Mouse (Mus musculus) midbrain, embryonic 15.5 days (tissue): Measurements from ENCODE around the gene Ace. TPM values are rescaled to one million over a fixed set of nuclear protein-coding genes. Genes with fewer than 3 reads are reported as not detected.

ENCODE experiments used
- ATAC-seq: fragments of 200-750 bp; cut with Nextera tagmentation; replicated peaks from 2 replicates; pipeline ENCODE4 v1.8.0; 2017; ENCODE audit warnings: moderate TSS enrichment
- H3K27ac ChIP-seq: fragments of 300-500 bp; sonication (generic); 2 replicates; pipeline ENCODE4 v1.5.1; 2015; ENCODE audit warnings: mild to moderate bottlenecking, inconsistent platforms
- H3K27me3 ChIP-seq: fragments of 300-500 bp; sonication (generic); replicated peaks from 2 replicates; pipeline ENCODE4 v1.6.1; 2015; ENCODE audit warnings: inconsistent platforms
- H3K36me3 ChIP-seq: fragments of 300-500 bp; sonication (generic); replicated peaks from 2 replicates; pipeline ENCODE4 v1.6.1; 2015; ENCODE audit warnings: inconsistent platforms
- H3K4me1 ChIP-seq: fragments of 300-500 bp; sonication (generic); 2 replicates; pipeline ENCODE4 v1.6.1; 2015; ENCODE audit warnings: inconsistent platforms
- H3K4me2 ChIP-seq: fragments of 300-500 bp; sonication (generic); 2 replicates; pipeline ENCODE4 v1.6.1; 2015; ENCODE audit warnings: inconsistent platforms, mild to moderate bottlenecking, moderate library complexity
- H3K4me3 ChIP-seq: fragments of 300-500 bp; sonication (generic); 2 replicates; pipeline ENCODE4 v1.5.1; 2015; ENCODE audit warnings: mild to moderate bottlenecking, inconsistent platforms
- H3K9ac ChIP-seq: fragments of 300-500 bp; sonication (generic); 2 replicates; pipeline ENCODE4 v1.6.1; 2015; ENCODE audit warnings: mild to moderate bottlenecking, inconsistent platforms
- H3K9me3 ChIP-seq: fragments of 300-500 bp; sonication (generic); 2 replicates; pipeline ENCODE4 v1.6.1; 2016; ENCODE audit warnings: inconsistent platforms
- WGBS: fragments of 180-500 bp; shearing (Covaris S2); methylation state at CpG from one replicate; pipeline ENCODE4 v1.1.7; 2015; ENCODE audit warnings: mixed read lengths; 5-methylcytosine and 5-hydroxymethylcytosine counted together
- polyA plus RNA-seq: library from polyadenylated mRNA; unstranded; fragments of >200 nt; fragmentation: Nextera tagmentation; extraction: Ambion mirVana; gene quantifications from 2 replicates; pipeline ENCODE4 v1.2.1, GENCODE M21; 2015

The Ace gene
- polyA plus RNA-seq, 1 experiment from 2014 or later = 6.5 TPM

- no peak overlapping the region for H3K9ac ChIP-seq
- H3K4me2 ChIP-seq = no peak overlapping the region
- no peaks in the 10 kb centered on the region for H3K9me3 ChIP-seq
- no peaks in the 10 kb centered on the region for H3K4me1 ChIP-seq
- H3K36me3 ChIP-seq = no peaks in the 10 kb centered on the region
- no peak overlapping the region for H3K27ac ChIP-seq
- no peak for ATAC-seq
- no peaks in the 10 kb centered on the region for H3K27me3 ChIP-seq
- 88% methylated on average over 9 of the region's 9 CpGs for WGBS
- no peak overlapping the region for H3K4me3 ChIP-seq
These were observed 15.6 kb upstream of the Ace start for GRCm38 (mm10) chr11:105952111-105952510.

DNA sequence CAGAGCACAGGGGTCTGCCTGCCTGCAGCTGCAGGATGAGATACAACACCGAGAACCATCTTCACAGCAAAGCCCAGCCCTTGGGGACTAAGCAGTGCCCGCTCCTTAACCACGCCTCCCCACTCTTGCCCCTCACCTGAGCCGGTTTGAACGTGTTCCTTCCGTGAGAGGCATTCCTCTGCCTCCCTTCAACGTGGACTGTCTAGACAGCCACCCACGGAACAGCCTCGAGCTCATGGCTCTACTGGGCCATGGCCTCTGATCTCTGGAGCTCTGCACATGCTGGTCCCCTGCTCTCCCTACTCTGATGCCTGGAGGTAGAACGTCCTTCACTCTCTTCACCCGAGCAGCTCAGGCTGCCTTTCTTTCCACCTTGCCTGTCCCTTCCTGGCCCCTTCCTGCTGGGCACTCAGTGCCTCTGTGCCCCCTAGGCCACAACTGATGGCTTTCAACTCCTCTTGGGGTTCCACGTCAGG, 14.8 kb upstream of the Ace start, which contains the start of gene Cyb561:
Gene Cyb561, minus strand, starts transcription at position 426 of the 476 bp plus-strand sequence.
- Histone ChIP-seq H3K27me3 (no peaks in the 10 kb centered on the region), H3K36me3 (no peaks in the 10 kb centered on the region), H3K9ac (no peak within 1 kb of the TSS), H3K9me3 (no peaks in the 10 kb centered on the region), H3K27ac (no peak within 1 kb of the TSS), H3K4me1 (no peaks in the 10 kb centered on the region), H3K4me2 (no peak within 1 kb of the TSS), H3K4me3 (no peak within 1 kb of the TSS)
- no peak for ATAC-seq
- 84% methylated on average over 12 of the region's 12 CpGs for WGBS

GRCm38 (mm10) chr11:105953402-105953801, 14.3 kb upstream of the Ace start:
- 90% methylated on average over 6 of the region's 6 CpGs for WGBS
- H3K27me3 ChIP-seq = no peaks in the 10 kb centered on the region
- no peak overlapping the region for H3K27ac ChIP-seq
- no peaks in the 10 kb centered on the region for H3K9me3 ChIP-seq
- H3K36me3 ChIP-seq = no peaks in the 10 kb centered on the region
- H3K9ac ChIP-seq = no peak overlapping the region
- ATAC-seq = no peak
- no peak overlapping the region for H3K4me2 ChIP-seq
- H3K4me3 ChIP-seq = no peak overlapping the region
- no peaks in the 10 kb centered on the region for H3K4me1 ChIP-seq

- Histone ChIP-seq H3K4me1 (no peaks in the 10 kb centered on the region), H3K9me3 (no peaks in the 10 kb centered on the region), H3K36me3 (no peaks in the 10 kb centered on the region), H3K9ac (no peak overlapping the region), H3K27ac (no peak overlapping the region), H3K27me3 (no peaks in the 10 kb centered on the region), H3K4me3 (no peak overlapping the region), H3K4me2 (no peak overlapping the region)
- 85% methylated on average over 28 of the region's 28 CpGs for WGBS
- no peak for ATAC-seq
These were observed 11.8 kb upstream of the Ace start for GRCm38 (mm10) chr11:105955815-105956430.

- Histone ChIP-seq H3K4me3 (no peak overlapping the region), H3K27me3 (no peaks in the 10 kb centered on the region), H3K4me2 (no peak overlapping the region), H3K9me3 (no peaks in the 10 kb centered on the region), H3K9ac (no peak overlapping the region), H3K4me1 (no peaks in the 10 kb centered on the region), H3K27ac (no peak overlapping the region), H3K36me3 (no peaks in the 10 kb centered on the region)
- ATAC-seq = no peak
- 40% methylated on average over 6 of the region's 6 CpGs for WGBS
These were observed 10.2 kb upstream of the Ace start for GRCm38 (mm10) chr11:105957501-105957900.

DNA sequence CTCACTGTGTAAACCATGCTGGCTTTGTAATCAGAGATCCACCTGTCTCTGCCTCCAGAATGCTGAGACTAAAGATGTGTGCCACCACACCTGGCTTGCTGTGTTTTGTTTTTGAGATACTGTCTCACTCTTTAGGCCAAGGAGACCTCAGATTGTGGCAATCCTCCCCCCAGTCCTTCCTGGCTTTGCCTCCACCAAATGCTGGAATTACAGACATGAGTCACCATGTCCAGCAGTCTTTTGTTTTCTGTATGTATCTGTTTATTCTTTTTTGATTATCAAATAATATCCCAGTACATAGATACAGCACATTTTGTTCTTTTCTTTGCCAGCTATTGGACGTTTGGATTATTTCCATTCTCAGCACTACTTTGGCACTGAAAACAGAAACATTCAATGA, 9.2 kb upstream of the Ace start:
- no peak overlapping the region for H3K4me2 ChIP-seq
- H3K9ac ChIP-seq = no peak overlapping the region
- H3K4me1 ChIP-seq = no peaks in the 10 kb centered on the region
- H3K27ac ChIP-seq = no peak overlapping the region
- whole genome bisulfite sequencing = 76% methylated on average over 1 of the region's 1 CpGs
- H3K36me3 ChIP-seq = no peaks in the 10 kb centered on the region
- no peak overlapping the region for H3K4me3 ChIP-seq
- ATAC-seq = no peak
- H3K9me3 ChIP-seq = no peaks in the 10 kb centered on the region
- no peaks in the 10 kb centered on the region for H3K27me3 ChIP-seq

- Histone ChIP-seq H3K27ac (no peak overlapping the region), H3K27me3 (no peaks in the 10 kb centered on the region), H3K9me3 (no peaks in the 10 kb centered on the region), H3K9ac (no peak overlapping the region), H3K4me2 (no peak overlapping the region), H3K4me1 (no peaks in the 10 kb centered on the region), H3K4me3 (no peak overlapping the region), H3K36me3 (no peaks in the 10 kb centered on the region)
- no peak for ATAC-seq
- WGBS = 49% methylated on average over 17 of the region's 17 CpGs
These were observed 8.4 kb upstream of the Ace start for GRCm38 (mm10) chr11:105959355-105959754.

DNA sequence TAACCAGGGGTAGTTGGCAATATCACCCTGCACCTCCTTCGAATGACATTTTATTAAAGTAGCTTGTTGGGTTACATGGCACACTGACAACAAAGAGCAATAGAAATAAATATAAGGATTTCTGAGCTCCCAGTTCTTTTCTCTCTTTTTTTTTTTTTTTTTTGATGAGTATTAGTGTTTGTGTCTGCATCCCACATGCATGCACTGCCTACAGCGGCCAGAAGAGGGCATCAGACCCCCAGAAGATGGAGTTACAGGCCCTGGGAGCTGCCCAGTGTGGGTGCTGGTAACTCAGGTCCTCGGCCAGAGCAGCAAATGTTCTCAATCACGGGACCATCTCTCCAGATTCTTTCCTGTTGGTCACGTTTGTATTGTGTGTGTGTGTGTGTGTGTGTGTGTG, 3.1 kb upstream of the Ace start:
- Histone ChIP-seq H3K27me3 (peaks cover 11% of the 10 kb centered on the region), H3K9me3 (no peaks in the 10 kb centered on the region), H3K36me3 (no peaks in the 10 kb centered on the region), H3K4me1 (peaks cover 15% of the 10 kb centered on the region), H3K4me2 (no peak overlapping the region), H3K9ac (no peak overlapping the region), H3K27ac (no peak overlapping the region), H3K4me3 (no peak overlapping the region)
- 67% methylated on average over 5 of the region's 5 CpGs for WGBS
- no peak for ATAC-seq

DNA sequence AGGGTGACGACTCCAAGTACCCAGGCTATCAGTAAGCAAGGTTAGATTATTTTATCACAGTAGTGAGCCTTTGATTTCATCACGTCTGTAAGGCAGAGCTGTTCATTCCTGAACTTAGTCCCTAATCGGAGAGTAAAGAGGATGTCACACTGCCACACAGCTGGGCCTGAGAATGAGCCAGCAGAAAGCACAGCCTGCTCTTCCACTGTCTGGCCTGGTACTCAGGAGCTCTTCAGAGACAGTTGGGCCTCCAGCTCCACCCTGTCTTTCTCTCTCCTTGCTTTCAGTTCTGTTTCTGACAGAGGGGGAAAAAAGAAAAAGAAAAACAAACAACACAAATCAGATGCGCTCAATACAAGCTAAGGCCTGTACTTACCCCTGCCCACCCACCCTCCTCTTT, 1.5 kb upstream of the Ace start:
- no peak overlapping the region for H3K4me2 ChIP-seq
- no peak overlapping the region for H3K9ac ChIP-seq
- peaks cover 12% of the 10 kb centered on the region for H3K27me3 ChIP-seq
- peaks cover 15% of the 10 kb centered on the region for H3K4me1 ChIP-seq
- no peaks in the 10 kb centered on the region for H3K9me3 ChIP-seq
- 70% methylated on average over 4 of the region's 4 CpGs for WGBS
- no peaks in the 10 kb centered on the region for H3K36me3 ChIP-seq
- no peak overlapping the region for H3K4me3 ChIP-seq
- H3K27ac ChIP-seq = no peak overlapping the region
- ATAC-seq = no peak

GRCm38 (mm10) chr11:105968948-105969347, 1.2 kb downstream of the Ace start:
- no peak for ATAC-seq
- peak overlapping the region; percentile 96 for H3K4me2 ChIP-seq
- 51% methylated on average over 10 of the region's 10 CpGs for WGBS
- H3K27me3 ChIP-seq = peaks cover 12% of the 10 kb centered on the region
- peak overlapping the region; percentile 66; the same call in 1 of the 2 replicates for H3K4me3 ChIP-seq
- H3K27ac ChIP-seq = no peak overlapping the region
- no peaks in the 10 kb centered on the region for H3K9me3 ChIP-seq
- peaks cover 15% of the 10 kb centered on the region for H3K4me1 ChIP-seq
- no peaks in the 10 kb centered on the region for H3K36me3 ChIP-seq
- H3K9ac ChIP-seq = no peak overlapping the region

- 40% methylated on average over 1 of the region's 1 CpGs for WGBS
- no peaks in the 10 kb centered on the region for H3K9me3 ChIP-seq
- no peak overlapping the region for H3K9ac ChIP-seq
- no peak overlapping the region for H3K4me2 ChIP-seq
- peaks cover 12% of the 10 kb centered on the region for H3K27me3 ChIP-seq
- ATAC-seq = no peak
- no peaks in the 10 kb centered on the region for H3K36me3 ChIP-seq
- H3K4me3 ChIP-seq = no peak overlapping the region
- H3K27ac ChIP-seq = no peak overlapping the region
- H3K4me1 ChIP-seq = peaks cover 15% of the 10 kb centered on the region
These were observed 1.8 kb downstream of the Ace start for GRCm38 (mm10) chr11:105969516-105969915.

DNA sequence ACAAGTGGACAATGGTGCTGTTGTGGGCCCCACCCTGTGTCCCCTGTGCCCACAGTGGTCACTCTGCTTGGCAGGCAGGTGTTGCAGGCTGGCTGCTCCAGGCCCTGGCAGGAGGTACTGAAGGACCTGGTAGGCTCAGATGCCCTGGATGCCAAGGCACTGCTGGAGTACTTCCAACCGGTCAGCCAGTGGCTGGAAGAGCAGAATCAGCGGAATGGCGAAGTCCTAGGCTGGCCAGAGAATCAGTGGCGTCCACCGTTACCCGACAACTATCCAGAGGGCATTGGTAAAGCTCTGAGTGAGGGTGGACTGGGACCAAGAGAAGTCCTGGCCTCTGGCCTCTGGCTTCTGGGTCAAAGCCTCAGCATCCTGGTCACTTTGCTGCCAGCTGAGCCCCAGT, 6.8 kb downstream of the Ace start:
- H3K4me1 ChIP-seq = no peaks in the 10 kb centered on the region
- no peak overlapping the region for H3K9ac ChIP-seq
- no peaks in the 10 kb centered on the region for H3K9me3 ChIP-seq
- no peaks in the 10 kb centered on the region for H3K36me3 ChIP-seq
- WGBS = 93% methylated on average over 6 of the region's 6 CpGs
- no peak for ATAC-seq
- H3K27me3 ChIP-seq = 0 out of 2 replicates have a peak, but pooled peaks cover 2% of the 10 kb centered on the region
- no peak overlapping the region for H3K4me2 ChIP-seq
- no peak overlapping the region for H3K27ac ChIP-seq
- H3K4me3 ChIP-seq = no peak overlapping the region

DNA sequence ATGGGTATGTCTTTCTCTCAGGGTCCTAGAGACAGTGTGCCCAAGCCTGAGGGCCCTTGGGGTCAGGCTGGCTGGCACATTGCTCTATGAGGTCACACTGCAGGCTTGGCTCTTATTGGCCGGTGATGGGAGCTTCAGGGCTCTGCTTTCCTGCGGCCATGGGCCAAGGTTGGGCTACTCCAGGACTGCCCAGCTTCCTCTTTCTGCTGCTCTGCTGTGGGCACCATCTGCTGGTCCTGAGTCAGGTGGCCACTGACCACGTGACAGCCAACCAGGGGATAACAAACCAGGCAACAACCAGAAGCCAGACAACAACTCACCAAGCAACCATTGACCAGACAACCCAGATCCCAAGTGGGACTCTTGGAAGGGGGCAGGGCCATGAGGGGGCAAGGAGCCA, 7.3 kb downstream of the Ace start:
- Histone ChIP-seq H3K4me3 (no peak overlapping the region), H3K27me3 (no peaks in the 10 kb centered on the region), H3K4me2 (no peak overlapping the region), H3K36me3 (no peaks in the 10 kb centered on the region), H3K9me3 (no peaks in the 10 kb centered on the region), H3K9ac (no peak overlapping the region), H3K4me1 (no peaks in the 10 kb centered on the region), H3K27ac (no peak overlapping the region)
- 82% methylated on average over 3 of the region's 3 CpGs for WGBS
- ATAC-seq = no peak
